Comparison of ENCODE assay signal across 20 mouse cellular contexts in the genomic region with DNA sequence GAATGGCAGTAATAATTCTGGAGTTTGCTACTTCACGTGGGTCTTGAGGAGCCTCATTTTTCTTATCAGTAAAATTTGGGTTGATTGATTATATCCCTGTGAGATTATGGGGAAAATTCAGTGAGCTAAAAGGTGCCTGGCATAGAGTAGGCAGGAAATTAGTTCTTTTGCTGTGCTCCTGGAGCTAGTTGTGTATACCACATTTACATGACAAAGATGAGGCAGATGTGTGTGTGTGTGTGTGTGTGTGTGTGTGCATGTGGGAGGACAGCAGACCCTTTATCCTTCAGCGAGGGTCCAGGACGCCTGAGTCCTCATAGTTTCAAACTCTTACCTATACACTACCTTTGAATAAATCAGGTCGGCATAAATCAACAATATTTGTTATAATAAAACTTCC. TPM values are rescaled to one million over a fixed set of nuclear protein-coding genes. Genes with fewer than 3 reads are reported as not detected.
DNase-seq lines count a peak whose midpoint lies in the region; ATAC-seq lines count a peak whose summit lies in the region.
"Had no signal": no experiment of that assay in that cellular context is flagged by ENCODE, and none has a peak within 500 bp of the region (broad histone marks: within the 10 kb centered on the region; RNA-seq: fewer than 3 reads in every experiment).

No protein-coding gene starts in this region.

- H3K4me2 ChIP-seq in hindbrain, embryonic 15.5 days = no peak overlapping the region
- H3K4me2 ChIP-seq in hindbrain, embryonic 14.5 days (replicated peaks) = no peak overlapping the region
- no peak overlapping the region for H3K4me2 ChIP-seq in midbrain, embryonic 14.5 days (ENCODE audit: low read length)
- no peak overlapping the region for H3K4me2 ChIP-seq in midbrain, embryonic 16.5 days (ENCODE audit: low read length)
- H3K4me2 ChIP-seq in liver, embryonic 15.5 days = no peak overlapping the region
- H3K4me2 ChIP-seq: embryonic facial prominence, embryonic 13.5 days; neural tube, embryonic 15.5 days had no signal

- WGBS in hindbrain, embryonic 15.5 days = 47% methylated on average over 4 of the region's 4 CpGs
- WGBS in hindbrain, embryonic 14.5 days = 56% methylated on average over 4 of the region's 4 CpGs
- 47% methylated on average over 4 of the region's 4 CpGs for WGBS in midbrain, embryonic 14.5 days
- 43% methylated on average over 4 of the region's 4 CpGs for WGBS in midbrain, embryonic 16.5 days
- WGBS in liver, embryonic 15.5 days (ENCODE audit: insufficient replicate concordance) = 77% methylated on average over 4 of the region's 4 CpGs

- H3K9me3 ChIP-seq in hindbrain, embryonic 15.5 days = no peaks in the 10 kb centered on the region
- H3K9me3 ChIP-seq in hindbrain, embryonic 14.5 days (ENCODE audit: control insufficient read depth, low read length) = no peaks in the 10 kb centered on the region
- no peaks in the 10 kb centered on the region for H3K9me3 ChIP-seq in midbrain, embryonic 14.5 days (ENCODE audit: control insufficient read depth, low read length)
- no peaks in the 10 kb centered on the region for H3K9me3 ChIP-seq in midbrain, embryonic 16.5 days (replicated peaks; ENCODE audit: control insufficient read depth, low read length, poor library complexity, severe bottlenecking)
- no peaks in the 10 kb centered on the region for H3K9me3 ChIP-seq in liver, embryonic 15.5 days (replicated peaks)
- H3K9me3 ChIP-seq: embryonic facial prominence, embryonic 13.5 days; neural tube, embryonic 15.5 days had no signal

- H3K27ac ChIP-seq in hindbrain, embryonic 15.5 days (replicated peaks) = peak overlapping the region; percentile 7; the same call in 1 of the 2 replicates
- no peak overlapping the region for H3K27ac ChIP-seq in hindbrain, embryonic 14.5 days
- no peak overlapping the region for H3K27ac ChIP-seq in midbrain, embryonic 14.5 days (replicated peaks; ENCODE audit: low read depth, low read length)
- H3K27ac ChIP-seq in midbrain, embryonic 16.5 days (ENCODE audit: low read length) = no peak overlapping the region
- H3K27ac ChIP-seq in liver, embryonic 15.5 days (replicated peaks) = peak overlapping the region; percentile 76
- H3K27ac ChIP-seq: embryonic facial prominence, embryonic 13.5 days; kidney, postnatal 0 days; neural tube, embryonic 15.5 days had no signal

- ATAC-seq in hindbrain, embryonic 15.5 days (ENCODE audit: low FRiP score, low read depth) = no peak
- ATAC-seq in hindbrain, embryonic 14.5 days (ENCODE audit: low FRiP score) = no peak
- ATAC-seq in midbrain, embryonic 14.5 days (ENCODE audit: low FRiP score, low TSS enrichment) = no peak
- ATAC-seq in midbrain, embryonic 16.5 days = no peak
- no peak for ATAC-seq in liver, embryonic 15.5 days (ENCODE audit: insufficient read depth)
- ATAC-seq: activated CD4-positive, CD25-positive, alpha-beta regulatory T cell, adult 4 months; intestine, postnatal 0 days; Patski had no signal

- no peaks in the 10 kb centered on the region for H3K36me3 ChIP-seq in hindbrain, embryonic 15.5 days
- no peaks in the 10 kb centered on the region for H3K36me3 ChIP-seq in hindbrain, embryonic 14.5 days (replicated peaks; ENCODE audit: control insufficient read depth, insufficient read depth)
- H3K36me3 ChIP-seq in midbrain, embryonic 14.5 days (ENCODE audit: control insufficient read depth, insufficient read depth, low read length) = no peaks in the 10 kb centered on the region
- no peaks in the 10 kb centered on the region for H3K36me3 ChIP-seq in midbrain, embryonic 16.5 days (ENCODE audit: control insufficient read depth, insufficient read depth, low read length)
- 0 out of 2 replicates have a peak, but pooled peaks cover 2% of the 10 kb centered on the region for H3K36me3 ChIP-seq in liver, embryonic 15.5 days (replicated peaks)
- H3K36me3 ChIP-seq: embryonic facial prominence, embryonic 13.5 days; neural tube, embryonic 15.5 days had no signal

- no peak overlapping the region for H3K4me3 ChIP-seq in hindbrain, embryonic 15.5 days
- no peak overlapping the region for H3K4me3 ChIP-seq in hindbrain, embryonic 14.5 days (replicated peaks; ENCODE audit: low read length)
- H3K4me3 ChIP-seq in midbrain, embryonic 14.5 days (replicated peaks; ENCODE audit: low read depth, low read length) = no peak overlapping the region
- no peak overlapping the region for H3K4me3 ChIP-seq in midbrain, embryonic 16.5 days (ENCODE audit: low read depth, low read length)
- no peak overlapping the region for H3K4me3 ChIP-seq in liver, embryonic 15.5 days (replicated peaks)
- H3K4me3 ChIP-seq: embryonic facial prominence, embryonic 13.5 days; myocyte; neural tube, embryonic 15.5 days had no signal

- no peaks in the 10 kb centered on the region for H3K4me1 ChIP-seq in hindbrain, embryonic 15.5 days (replicated peaks)
- no peaks in the 10 kb centered on the region for H3K4me1 ChIP-seq in hindbrain, embryonic 14.5 days (replicated peaks; ENCODE audit: control insufficient read depth, insufficient read depth, low read length)
- no peaks in the 10 kb centered on the region for H3K4me1 ChIP-seq in midbrain, embryonic 14.5 days (ENCODE audit: control insufficient read depth, insufficient read depth, low read length)
- no peaks in the 10 kb centered on the region for H3K4me1 ChIP-seq in midbrain, embryonic 16.5 days (ENCODE audit: control insufficient read depth, insufficient read depth, low read length)
- peaks cover 67% of the 10 kb centered on the region for H3K4me1 ChIP-seq in liver, embryonic 15.5 days (replicated peaks)
- H3K4me1 ChIP-seq: embryonic facial prominence, embryonic 13.5 days had no signal

- H3K27me3 ChIP-seq in hindbrain, embryonic 15.5 days = no peaks in the 10 kb centered on the region
- H3K27me3 ChIP-seq in hindbrain, embryonic 14.5 days (ENCODE audit: control insufficient read depth, insufficient read depth, low read length) = no peaks in the 10 kb centered on the region
- H3K27me3 ChIP-seq in midbrain, embryonic 14.5 days (ENCODE audit: control insufficient read depth, insufficient read depth, low read length) = no peaks in the 10 kb centered on the region
- H3K27me3 ChIP-seq in midbrain, embryonic 16.5 days (ENCODE audit: control insufficient read depth, insufficient read depth, low read depth, low read length) = no peaks in the 10 kb centered on the region
- H3K27me3 ChIP-seq in liver, embryonic 15.5 days = 0 out of 2 replicates have a peak, but pooled peaks cover 2% of the 10 kb centered on the region
- H3K27me3 ChIP-seq: embryonic facial prominence, embryonic 13.5 days; neural tube, embryonic 15.5 days; Patski had no signal

- no peak for DNase-seq in hindbrain, embryonic 14.5 days (ENCODE audit: low spot score)
- DNase-seq in midbrain, embryonic 14.5 days = peak; percentile 19
- no peak for DNase-seq in kidney, adult 9 months
- DNase-seq in thymus, postnatal 10 days (ENCODE audit: low spot score in 2 of 2) = no peak
- DNase-seq: adrenal gland, postnatal 14 days; cerebellum, adult 18-20 months; heart, postnatal 4 days; lung, postnatal 14 days; right cerebral cortex, postnatal 4 days; thymus, adult 2 months had no signal

- H3K9ac ChIP-seq in hindbrain, embryonic 15.5 days = no peak overlapping the region
- no peak overlapping the region for H3K9ac ChIP-seq in hindbrain, embryonic 14.5 days
- no peak overlapping the region for H3K9ac ChIP-seq in midbrain, embryonic 14.5 days (replicated peaks; ENCODE audit: low read length)
- H3K9ac ChIP-seq in midbrain, embryonic 16.5 days (ENCODE audit: low read depth, low read length) = no peak overlapping the region
- H3K9ac ChIP-seq in liver, embryonic 15.5 days = peak overlapping the region; percentile 15; the same call in 1 of the 2 replicates
- H3K9ac ChIP-seq: embryonic facial prominence, embryonic 13.5 days; neural tube, embryonic 15.5 days had no signal

RNA-seq across cellular contexts. Expression of a gene that starts 43.4 kb away (rescaled TPM):
- 13.2 and 14.7 TPM in 2 replicates for polyA plus RNA-seq in hindbrain, embryonic 15.5 days (2015; fragmentation: Nextera tagmentation; extraction: Ambion mirVana)
- 17.9 and 18.9 TPM in 2 replicates for polyA plus RNA-seq in hindbrain, embryonic 14.5 days (2014; fragmentation: Nextera tagmentation; extraction: Ambion mirVana)
- polyA plus RNA-seq in midbrain, embryonic 14.5 days (2014; fragmentation: Nextera tagmentation; extraction: Ambion mirVana) = 14.1 and 18.8 TPM in 2 replicates
- 10.4 and 11.3 TPM in 2 replicates for polyA plus RNA-seq in midbrain, embryonic 16.5 days (2015; fragmentation: Nextera tagmentation; extraction: Ambion mirVana)
- 0.43 and 0.46 TPM in 2 replicates for polyA plus RNA-seq in liver, embryonic 15.5 days (2015; fragmentation: Nextera tagmentation; extraction: Ambion mirVana)

RNA-seq across cellular contexts. Expression of a gene that starts 53.4 kb away (rescaled TPM):
- polyA plus RNA-seq in hindbrain, embryonic 15.5 days (2015; fragmentation: Nextera tagmentation; extraction: Ambion mirVana) = 50.6 and 54.2 TPM in 2 replicates
- 47.0 and 53.3 TPM in 2 replicates for polyA plus RNA-seq in hindbrain, embryonic 14.5 days (2014; fragmentation: Nextera tagmentation; extraction: Ambion mirVana)
- 48.5 and 52.1 TPM in 2 replicates for polyA plus RNA-seq in midbrain, embryonic 14.5 days (2014; fragmentation: Nextera tagmentation; extraction: Ambion mirVana)
- 51.4 and 52.4 TPM in 2 replicates for polyA plus RNA-seq in midbrain, embryonic 16.5 days (2015; fragmentation: Nextera tagmentation; extraction: Ambion mirVana)
- polyA plus RNA-seq in liver, embryonic 15.5 days (2015; fragmentation: Nextera tagmentation; extraction: Ambion mirVana) = 24.1 and 25.3 TPM in 2 replicates

Comparison
In these comparisons a context has a peak if more than half of its experiments do, and no peak if none do; other contexts are left out.
1. H3K27ac ChIP-seq: peak in hindbrain, embryonic 15.5 days (single experiment) and liver, embryonic 15.5 days (single experiment); none in hindbrain, embryonic 14.5 days (single experiment), midbrain, embryonic 14.5 days (single experiment) and midbrain, embryonic 16.5 days (single experiment).